16 mouse cellular contexts compared by ENCODE assay signal in the genomic region with DNA sequence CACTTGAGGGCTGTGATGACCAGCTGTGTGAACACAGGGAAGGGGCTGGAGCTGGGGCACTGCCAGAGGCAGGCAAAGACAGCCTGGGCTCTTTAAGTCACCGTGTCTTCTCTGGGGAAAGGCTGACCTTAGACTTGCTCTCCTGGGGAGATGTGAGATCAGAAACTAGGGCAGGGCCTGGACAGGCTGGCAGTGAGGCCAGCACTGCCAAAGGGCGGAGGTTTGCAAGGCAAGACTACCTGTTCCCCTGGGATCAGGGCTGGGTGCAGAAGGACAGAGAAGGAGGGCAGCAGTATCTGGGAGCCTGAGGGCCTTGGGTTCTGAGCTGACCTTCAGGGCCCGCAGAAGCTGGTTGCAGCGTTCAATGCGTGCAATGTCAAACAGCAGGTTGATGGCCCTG.
"Had no signal": no experiment of that assay in that cellular context is flagged by ENCODE, and none has a peak within 500 bp of the region (broad histone marks: within the 10 kb centered on the region; RNA-seq: fewer than 3 reads in every experiment).

No protein-coding gene starts in this region.

- H3K4me3 ChIP-seq: lung, embryonic 15.5 days; megakaryocyte, embryonic 14.5 days; midbrain, embryonic 13.5 days; midbrain, embryonic 15.5 days; neural tube, embryonic 12.5 days; stomach, embryonic 15.5 days had no signal

- H3K27me3 ChIP-seq: lung, embryonic 15.5 days; midbrain, embryonic 13.5 days; midbrain, embryonic 15.5 days; neural tube, embryonic 12.5 days; stomach, embryonic 15.5 days had no signal

- DNase-seq: lung, adult 2 months; lung, postnatal 14 days; lung, postnatal 36 days; right cerebral cortex, postnatal 14 days; thymus, postnatal 14 days; thymus, postnatal 36 days had no signal

- H3K4me1 ChIP-seq: lung, embryonic 15.5 days; midbrain, embryonic 13.5 days; midbrain, embryonic 15.5 days; neural tube, embryonic 12.5 days; stomach, embryonic 15.5 days had no signal

- H3K27ac ChIP-seq: lung, embryonic 15.5 days; macrophage; midbrain, embryonic 13.5 days; midbrain, embryonic 15.5 days; neural tube, embryonic 12.5 days; stomach, embryonic 15.5 days; stomach, postnatal 0 days had no signal

- H3K9ac ChIP-seq: lung, embryonic 15.5 days; midbrain, embryonic 13.5 days; midbrain, embryonic 15.5 days; neural tube, embryonic 12.5 days; stomach, embryonic 15.5 days had no signal

- ATAC-seq: lung, postnatal 0 days; midbrain, embryonic 13.5 days; midbrain, embryonic 15.5 days had no signal

- H3K9me3 ChIP-seq: lung, embryonic 15.5 days; megakaryocyte, embryonic 14.5 days; midbrain, embryonic 13.5 days; midbrain, embryonic 15.5 days; neural tube, embryonic 12.5 days; stomach, embryonic 15.5 days had no signal

- H3K4me2 ChIP-seq: lung, embryonic 15.5 days; midbrain, embryonic 11.5 days; midbrain, embryonic 13.5 days; midbrain, embryonic 15.5 days; neural tube, embryonic 12.5 days; stomach, embryonic 15.5 days had no signal
